Mouse (Mus musculus) WW6 (cell line): ENCODE measurements around the gene Ptprm.

Experiments
- DNase-seq: peaks from one replicate; pipeline ENCODE4 v3.0.0-alpha.2; 2013; ENCODE audit warnings: low read depth, low spot score

The Ptprm gene

GRCm38 (mm10) chr17:67138981-67139380 is 215.3 kb downstream of the Ptprm start:
- no peak for DNase-seq

- DNase-seq = no peak
Observed at GRCm38 (mm10) chr17:67136876-67137275, 217.4 kb downstream of the Ptprm start.

GRCm38 (mm10) chr17:67136421-67136820 is 217.8 kb downstream of the Ptprm start:
- DNase-seq = no peak

GRCm38 (mm10) chr17:67134235-67134634 is 220.0 kb downstream of the Ptprm start:
- no peak for DNase-seq

GRCm38 (mm10) chr17:67133440-67134103 is 220.7 kb downstream of the Ptprm start:
- DNase-seq = no peak

- DNase-seq = no peak
Observed at GRCm38 (mm10) chr17:67133026-67133425, 221.2 kb downstream of the Ptprm start.

GRCm38 (mm10) chr17:67127530-67127929 is 226.7 kb downstream of the Ptprm start:
- no peak for DNase-seq

GRCm38 (mm10) chr17:67125596-67125995 is 228.7 kb downstream of the Ptprm start:
- no peak for DNase-seq

- no peak for DNase-seq
Observed at GRCm38 (mm10) chr17:67124294-67124693, 230.0 kb downstream of the Ptprm start.

GRCm38 (mm10) chr17:67123722-67124121 is 230.5 kb downstream of the Ptprm start:
- DNase-seq = no peak

- no peak for DNase-seq
Observed at GRCm38 (mm10) chr17:67120863-67121262, 233.4 kb downstream of the Ptprm start.

GRCm38 (mm10) chr17:67118676-67119340 is 235.4 kb downstream of the Ptprm start:
- no peak for DNase-seq

GRCm38 (mm10) chr17:67114842-67115241 is 239.4 kb downstream of the Ptprm start:
- no peak for DNase-seq

- no peak for DNase-seq
Observed at GRCm38 (mm10) chr17:67112679-67113078, 241.6 kb downstream of the Ptprm start.

- no peak for DNase-seq
Observed at GRCm38 (mm10) chr17:67106176-67106575, 248.1 kb downstream of the Ptprm start.

- DNase-seq = no peak
Observed at GRCm38 (mm10) chr17:67102051-67102450, 252.2 kb downstream of the Ptprm start.

GRCm38 (mm10) chr17:67090997-67091396 is 263.3 kb downstream of the Ptprm start:
- DNase-seq = no peak

GRCm38 (mm10) chr17:67090153-67090552 is 264.1 kb downstream of the Ptprm start:
- DNase-seq = no peak

GRCm38 (mm10) chr17:67089611-67090010 is 264.6 kb downstream of the Ptprm start:
- DNase-seq = no peak

- no peak for DNase-seq
Observed at GRCm38 (mm10) chr17:67087585-67087984, 266.7 kb downstream of the Ptprm start.

- no peak for DNase-seq
Observed at GRCm38 (mm10) chr17:67086811-67087210, 267.4 kb downstream of the Ptprm start.

GRCm38 (mm10) chr17:67084501-67084900 is 269.8 kb downstream of the Ptprm start:
- DNase-seq = no peak

GRCm38 (mm10) chr17:67084093-67084492 is 270.2 kb downstream of the Ptprm start:
- DNase-seq = no peak
